Mouse (Mus musculus) midbrain, embryonic 10.5 days (tissue): ENCODE data around the gene Plk5. TPM values are rescaled to one million over a fixed set of nuclear protein-coding genes. Genes with fewer than 3 reads are reported as not detected.
"Not testable (repeated sequence)": the region's sequence is repeated elsewhere in the genome, so short reads cannot be mapped to it uniquely, and the experiment has no call there.

ENCODE experiments used
- DNase-seq: peaks from one replicate; pipeline ENCODE4 v3.0.0-alpha.2; 2017; ENCODE audit warnings: low spot score
- H3K27ac ChIP-seq: fragments of 300-500 bp; sonication (generic); replicated peaks from 2 replicates; pipeline ENCODE4 v1.5.1; 2016; ENCODE audit warnings: mild to moderate bottlenecking
- H3K27me3 ChIP-seq: fragments of 300-500 bp; sonication (generic); 2 replicates; pipeline ENCODE4 v1.6.1; 2016; ENCODE audit warnings: low read depth, mild to moderate bottlenecking; ENCODE audit not compliant: poor library complexity, severe bottlenecking
- H3K36me3 ChIP-seq: fragments of 300-500 bp; sonication (generic); 2 replicates; pipeline ENCODE4 v1.6.1; 2016; ENCODE audit warnings: mild to moderate bottlenecking, moderate library complexity
- H3K4me1 ChIP-seq: fragments of 300-500 bp; sonication (generic); 2 replicates; pipeline ENCODE4 v1.6.1; 2016
- H3K4me3 ChIP-seq: fragments of 300-500 bp; sonication (generic); 2 replicates; pipeline ENCODE4 v1.5.1; 2016; ENCODE audit warnings: mild to moderate bottlenecking, moderate library complexity
- H3K9me3 ChIP-seq: fragments of 300-500 bp; sonication (generic); replicated peaks from 2 replicates; pipeline ENCODE4 v1.6.1; 2016; ENCODE audit warnings: mild to moderate bottlenecking
- WGBS: fragments of 180-500 bp; shearing (Covaris S2); methylation state at CpG from one replicate; pipeline ENCODE4 v1.1.7; 2016; 5-methylcytosine and 5-hydroxymethylcytosine counted together
- polyA plus RNA-seq: library from polyadenylated mRNA; unstranded; fragments of >200 nt; fragmentation: Nextera tagmentation; extraction: Ambion mirVana; gene quantifications from 2 replicates; pipeline ENCODE4 v1.2.1, GENCODE M21; 2016

Gene Plk5
- polyA plus RNA-seq, 1 experiment from 2014 or later: 0.12 TPM

GRCm38 (mm10) chr10:80339941-80340750 lies 16.1 kb upstream of the Plk5 start:
- H3K4me1 ChIP-seq: peaks cover 46% of the 10 kb centered on the region
- H3K27me3 ChIP-seq: peaks cover 82% of the 10 kb centered on the region
- no peaks in the 10 kb centered on the region for H3K9me3 ChIP-seq
- WGBS: 24% methylated on average over 19 of the region's 19 CpGs
- peak overlapping the region; percentile 7; the same call in 1 of the 2 replicates for H3K4me3 ChIP-seq
- peaks cover 7% of the 10 kb centered on the region for H3K36me3 ChIP-seq
- DNase-seq: peak; percentile 88
- H3K27ac ChIP-seq: no peak overlapping the region

GRCm38 (mm10) chr10:80341026-80341425 lies 15.2 kb upstream of the Plk5 start:
- no peaks in the 10 kb centered on the region for H3K9me3 ChIP-seq
- H3K27me3 ChIP-seq: peaks cover 82% of the 10 kb centered on the region
- DNase-seq: no peak
- peak overlapping the region; percentile 52 for H3K4me3 ChIP-seq
- H3K27ac ChIP-seq: no peak overlapping the region
- H3K4me1 ChIP-seq: peaks cover 49% of the 10 kb centered on the region
- WGBS: 13% methylated on average over 21 of the region's 21 CpGs
- no peaks in the 10 kb centered on the region for H3K36me3 ChIP-seq

- 2% methylated on average over 47 of the region's 47 CpGs for WGBS
- 0 out of 2 replicates have a peak overlapping the region, but pooled peaks have one; percentile 0 for H3K27ac ChIP-seq
- peaks cover 49% of the 10 kb centered on the region for H3K4me1 ChIP-seq
- H3K4me3 ChIP-seq: peak overlapping the region; percentile 52
- H3K36me3 ChIP-seq: no peaks in the 10 kb centered on the region
- peaks cover 83% of the 10 kb centered on the region for H3K27me3 ChIP-seq
- no peaks in the 10 kb centered on the region for H3K9me3 ChIP-seq
- DNase-seq: peak; percentile 47
Measured at GRCm38 (mm10) chr10:80341491-80342304, 14.6 kb upstream of the Plk5 start.

- DNase-seq: no peak
Measured at GRCm38 (mm10) chr10:80342305-80342748, 13.9 kb upstream of the Plk5 start.

GRCm38 (mm10) chr10:80342749-80343424 lies 13.4 kb upstream of the Plk5 start:
- under 1% methylated on average over 27 of the region's 33 CpGs for WGBS
- Histone ChIP-seq H3K4me1 (peaks cover 55% of the 10 kb centered on the region), H3K36me3 (no peaks in the 10 kb centered on the region), H3K27me3 (peaks cover 95% of the 10 kb centered on the region), H3K27ac (peak overlapping the region; percentile 59; the same call in 1 of the 2 replicates), H3K4me3 (peak overlapping the region; percentile 52), H3K9me3 (no peaks in the 10 kb centered on the region)
- peak; percentile 74 for DNase-seq

More at GRCm38 (mm10) chr10:80342305-80342748, 13.9 kb upstream of the Plk5 start:
- Histone ChIP-seq H3K4me3 (peak overlapping the region; percentile 52), H3K27ac (0 out of 2 replicates have a peak overlapping the region, but pooled peaks have one; percentile 0), H3K27me3 (peaks cover 89% of the 10 kb centered on the region), H3K36me3 (no peaks in the 10 kb centered on the region), H3K9me3 (no peaks in the 10 kb centered on the region), H3K4me1 (peaks cover 49% of the 10 kb centered on the region)
- 1% methylated on average over 26 of the region's 26 CpGs for WGBS

GRCm38 (mm10) chr10:80343425-80343895 lies 12.8 kb upstream of the Plk5 start:
- Histone ChIP-seq H3K27me3 (peaks cover 96% of the 10 kb centered on the region), H3K27ac (0 out of 2 replicates have a peak overlapping the region, but pooled peaks have one; percentile 59), H3K4me3 (peak overlapping the region; percentile 52), H3K36me3 (no peaks in the 10 kb centered on the region), H3K4me1 (peaks cover 61% of the 10 kb centered on the region), H3K9me3 (no peaks in the 10 kb centered on the region)
- 27% methylated on average over 13 of the region's 13 CpGs for WGBS
- no peak for DNase-seq

GRCm38 (mm10) chr10:80344131-80344661 lies 12.1 kb upstream of the Plk5 start:
- H3K4me3 ChIP-seq: peak overlapping the region; percentile 9; the same call in 1 of the 2 replicates
- no peak overlapping the region for H3K27ac ChIP-seq
- H3K27me3 ChIP-seq: peaks cover 100% of the 10 kb centered on the region
- WGBS: 41% methylated on average over 9 of the region's 9 CpGs
- H3K36me3 ChIP-seq: no peaks in the 10 kb centered on the region
- H3K4me1 ChIP-seq: peaks cover 68% of the 10 kb centered on the region
- no peaks in the 10 kb centered on the region for H3K9me3 ChIP-seq
- DNase-seq: no peak

GRCm38 (mm10) chr10:80345122-80345521 lies 11.1 kb upstream of the Plk5 start:
- Histone ChIP-seq H3K27ac (no peak overlapping the region; the same call in 1 of the 2 replicates), H3K4me1 (peaks cover 68% of the 10 kb centered on the region), H3K36me3 (no peaks in the 10 kb centered on the region), H3K27me3 (peaks cover 100% of the 10 kb centered on the region), H3K9me3 (no peaks in the 10 kb centered on the region), H3K4me3 (peak overlapping the region; percentile 14; the same call in 1 of the 2 replicates)
- 1% methylated on average over 16 of the region's 16 CpGs for WGBS
- no peak for DNase-seq

- H3K36me3 ChIP-seq, DNase-seq, H3K27ac ChIP-seq, H3K9me3 ChIP-seq, H3K4me3 ChIP-seq: not testable (repeated sequence)
- Histone ChIP-seq H3K27me3 (peaks cover 100% of the 10 kb centered on the region), H3K4me1 (peaks cover 71% of the 10 kb centered on the region)
- WGBS: 80% methylated on average over 6 of the region's 6 CpGs
Measured at GRCm38 (mm10) chr10:80345929-80346328, 10.3 kb upstream of the Plk5 start.

GRCm38 (mm10) chr10:80347514-80347967 lies 8.7 kb upstream of the Plk5 start:
- 17% methylated on average over 17 of the region's 17 CpGs for WGBS
- no peaks in the 10 kb centered on the region for H3K36me3 ChIP-seq
- no peak overlapping the region for H3K27ac ChIP-seq
- H3K4me1 ChIP-seq: peaks cover 55% of the 10 kb centered on the region
- H3K4me3 ChIP-seq: peak overlapping the region; percentile 48
- DNase-seq: no peak
- H3K9me3 ChIP-seq: no peaks in the 10 kb centered on the region
- peaks cover 100% of the 10 kb centered on the region for H3K27me3 ChIP-seq

GRCm38 (mm10) chr10:80348244-80348781 lies 7.9 kb upstream of the Plk5 start, which contains the start of gene Adamtsl5:
Adamtsl5 (minus strand) TSS chr10:80348412.
- peak; percentile 74 for DNase-seq
- WGBS: 1% methylated on average over 42 of the region's 42 CpGs
- Histone ChIP-seq H3K4me1 (peaks cover 47% of the 10 kb centered on the region), H3K9me3 (no peaks in the 10 kb centered on the region), H3K36me3 (no peaks in the 10 kb centered on the region), H3K27ac (no peak within 1 kb of the TSS; the same call in 1 of the 2 replicates), H3K27me3 (peaks cover 100% of the 10 kb centered on the region), H3K4me3 (peak within 1 kb of the TSS; percentile 48)
